Mouse (Mus musculus) retina, embryonic 14.5 days (tissue): ENCODE results near the gene Abca13.

Experiments used
- DNase-seq: peaks from one replicate; pipeline ENCODE4 v3.0.0-alpha.2; 2015; ENCODE audit warnings: low spot score

Abca13 gene

DNA sequence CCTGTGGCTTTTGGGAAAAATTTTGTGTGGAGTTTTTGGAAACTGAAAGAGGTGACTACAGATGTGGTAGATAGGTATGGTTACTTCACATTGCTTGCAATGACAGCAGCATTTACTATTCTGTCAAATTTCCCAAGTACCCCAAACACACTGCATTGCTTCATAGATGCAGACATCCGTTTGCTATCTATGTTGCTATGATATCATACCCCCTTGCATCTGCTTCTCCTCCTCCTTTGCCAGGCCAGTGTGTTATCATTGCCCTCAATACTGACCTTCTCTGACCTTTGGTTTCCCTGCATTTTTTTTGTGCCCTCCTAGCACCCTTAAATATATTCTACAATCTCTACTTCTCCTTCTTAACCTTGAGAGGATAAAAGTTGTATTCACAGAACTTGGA, 341.4 kb downstream of the Abca13 start:
- DNase-seq: no peak

DNA sequence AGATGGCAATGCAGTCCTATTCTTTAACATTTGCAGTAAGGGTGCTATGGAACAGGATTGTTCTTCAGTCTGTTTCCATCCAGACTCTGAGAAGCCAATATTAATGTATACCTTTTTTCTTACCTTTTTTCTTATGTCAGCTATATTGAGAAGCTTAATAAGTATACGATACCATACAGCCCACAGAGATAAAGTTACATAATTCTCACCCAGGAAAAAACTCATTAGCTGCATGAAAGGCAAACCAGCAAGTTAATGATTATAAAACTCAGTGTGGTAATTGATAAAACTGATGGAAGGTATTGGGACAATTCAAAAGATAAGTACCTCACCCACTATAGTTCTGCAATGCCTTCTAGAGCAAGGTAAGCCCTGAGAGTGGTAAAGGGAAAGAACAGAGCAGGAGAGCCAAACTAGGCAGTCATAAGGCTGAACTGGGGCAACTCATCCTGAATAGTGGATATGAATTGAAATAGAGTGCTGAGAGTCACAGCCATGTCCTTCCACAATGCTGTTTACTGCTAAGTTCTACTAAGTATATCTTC, 342.0 kb downstream of the Abca13 start:
- no peak for DNase-seq

DNA sequence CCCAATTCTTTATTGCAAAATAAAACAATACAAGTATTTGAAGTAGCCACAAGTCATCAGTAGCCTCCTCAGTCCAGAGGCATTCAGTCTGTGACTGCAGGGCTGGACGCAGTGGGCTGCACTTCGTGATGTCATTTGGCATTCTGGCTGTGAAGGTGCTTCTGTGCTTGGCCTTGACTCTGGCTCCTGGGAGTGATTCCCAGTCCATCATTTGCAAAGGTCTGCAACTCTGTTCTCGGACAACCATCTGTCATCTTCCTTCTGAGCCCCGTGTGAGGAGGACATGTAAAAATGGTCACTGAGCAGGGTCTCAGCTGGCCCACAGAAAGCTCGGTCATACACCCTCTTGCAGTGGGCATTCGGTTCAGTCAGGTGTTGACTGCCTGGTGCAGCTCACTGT, 345.1 kb downstream of the Abca13 start:
- DNase-seq: no peak

DNA sequence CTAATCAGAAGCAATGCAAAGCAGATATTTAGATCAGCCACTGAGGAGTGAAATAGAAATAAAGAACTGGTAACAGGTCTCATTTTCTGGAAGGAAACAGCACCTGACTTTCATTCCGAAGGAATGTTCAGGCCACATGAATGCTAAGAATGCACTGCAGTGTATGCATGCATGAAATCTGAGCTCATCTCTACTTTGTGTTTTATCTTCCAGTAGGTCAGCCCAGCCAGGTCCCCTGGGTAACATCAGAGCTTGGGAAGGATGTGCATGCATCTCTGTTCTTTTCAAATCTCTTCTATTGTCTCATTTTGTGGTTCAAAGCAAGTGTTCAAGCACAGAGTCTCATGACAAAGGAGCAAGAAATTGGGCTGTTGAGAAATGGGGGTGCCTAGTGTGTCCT, 346.6 kb downstream of the Abca13 start:
- DNase-seq: no peak

DNA sequence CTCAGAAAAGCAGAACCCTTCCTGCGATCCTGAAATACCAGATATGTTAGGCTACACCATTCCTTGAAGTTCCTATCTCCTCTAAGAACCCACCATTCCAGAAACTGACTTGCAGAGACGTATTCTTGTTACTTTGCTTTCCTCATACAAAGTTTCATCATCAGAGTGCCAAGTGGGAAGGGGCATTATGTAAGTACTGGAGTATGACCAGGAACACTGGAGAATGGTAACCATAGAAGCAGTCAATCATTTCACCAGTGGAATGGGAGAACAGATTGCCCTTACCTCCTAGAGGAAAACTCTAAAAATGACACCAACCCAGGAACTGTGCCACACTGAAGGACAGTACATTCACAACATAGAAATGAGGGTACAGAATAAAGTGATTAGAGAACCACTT, 368.3 kb downstream of the Abca13 start:
- DNase-seq: no peak

DNA sequence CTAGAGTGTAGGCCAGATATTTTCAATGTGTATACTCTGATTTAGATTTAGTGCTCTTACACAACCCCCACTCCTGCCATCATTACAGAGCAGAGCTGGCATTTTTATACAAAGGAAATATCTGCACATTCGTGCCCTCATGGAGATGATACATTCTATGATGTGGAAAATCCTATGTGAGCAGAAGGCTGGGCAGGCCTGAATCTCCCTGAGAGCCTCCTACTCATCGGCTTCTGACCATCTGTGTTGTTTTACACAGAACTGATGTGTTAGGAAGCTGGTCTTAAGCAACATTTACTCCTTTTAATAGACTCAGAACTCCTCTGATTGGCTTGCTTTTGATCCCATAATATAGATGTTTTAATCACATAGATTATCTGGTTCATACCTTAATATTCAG, 376.6 kb downstream of the Abca13 start:
- no peak for DNase-seq

DNA sequence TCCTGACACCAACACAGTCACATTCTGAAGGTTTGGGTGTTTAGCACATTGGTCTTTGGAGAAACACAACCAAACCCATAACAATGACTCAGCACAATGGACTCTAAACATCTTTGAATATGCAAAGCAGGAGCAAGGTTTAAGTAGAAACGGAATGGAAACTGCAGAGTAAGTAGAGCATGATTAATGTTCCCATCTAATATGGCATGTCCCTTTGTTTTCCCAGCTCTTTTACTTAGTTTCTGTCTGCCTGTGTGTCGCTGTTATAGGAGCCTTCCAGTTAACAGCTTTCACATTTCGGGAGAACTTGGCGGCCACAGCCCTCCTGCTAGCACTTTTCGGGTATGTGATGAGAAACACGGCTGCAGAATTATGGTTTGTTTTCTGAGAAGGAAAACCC, 378.6 kb downstream of the Abca13 start:
- DNase-seq: peak; percentile 71

DNA sequence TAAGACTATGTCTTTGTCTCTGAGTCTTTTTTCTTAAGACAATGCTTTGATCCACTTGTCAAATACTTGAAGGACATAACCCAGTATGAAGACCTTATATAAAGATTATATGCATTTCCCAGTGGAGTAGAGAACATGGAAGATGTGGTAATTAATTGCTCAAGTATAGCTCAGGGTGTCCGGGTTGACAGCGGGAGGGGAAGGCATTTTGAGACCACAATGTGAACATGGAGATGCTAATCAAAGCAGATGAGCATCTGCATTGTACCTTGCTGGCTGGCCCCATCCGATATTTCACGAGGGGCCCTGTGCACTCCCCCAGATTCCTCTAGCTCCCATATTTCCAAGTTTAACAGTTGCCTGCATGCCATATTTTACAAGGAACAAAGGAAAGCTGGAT, 383.2 kb downstream of the Abca13 start:
- DNase-seq: no peak

DNA sequence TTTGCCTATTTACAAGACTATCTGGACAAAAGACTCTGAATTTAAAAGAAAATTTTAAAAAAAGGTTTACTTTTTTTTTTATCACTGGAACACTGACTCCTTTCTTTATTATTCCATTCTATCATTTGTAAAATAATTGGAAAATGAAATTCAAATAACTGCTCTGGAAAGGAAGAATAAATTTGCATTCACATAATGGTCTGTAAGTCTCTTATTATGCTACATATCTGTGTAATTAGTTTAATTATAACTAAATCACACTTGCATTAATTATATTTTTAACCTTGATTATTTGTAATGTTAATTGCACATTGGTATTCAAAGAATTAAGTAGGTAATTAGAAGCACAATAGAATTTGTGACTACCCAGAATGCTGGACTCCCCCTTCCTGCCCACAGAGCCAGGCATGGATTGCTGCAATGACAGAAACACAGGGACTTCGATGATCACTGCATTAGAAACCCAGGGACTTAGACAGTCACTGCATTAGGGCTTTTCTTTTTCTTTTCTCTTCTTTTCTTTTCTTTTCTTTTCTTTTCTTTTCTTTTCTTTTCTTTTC, 400.1 kb downstream of the Abca13 start:
- DNase-seq: no peak

DNA sequence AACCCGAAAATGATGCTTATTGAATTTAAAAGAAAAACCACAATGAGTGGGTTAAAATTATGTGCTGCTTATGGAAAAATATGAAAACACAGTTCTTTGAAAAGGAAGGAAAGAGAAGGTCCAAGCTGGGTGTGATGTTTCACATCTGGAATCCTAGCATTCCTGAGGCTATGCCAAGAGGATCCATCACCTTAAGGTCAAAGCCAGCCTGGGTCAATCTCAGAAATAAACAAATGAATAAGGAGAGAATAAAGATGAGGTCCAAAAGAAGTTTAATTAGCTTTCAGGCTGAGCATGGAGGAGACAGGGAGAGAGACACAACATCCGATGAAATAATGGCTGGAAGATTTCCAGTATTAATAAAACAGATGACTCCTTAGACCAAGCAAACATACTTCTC, 405.6 kb downstream of the Abca13 start:
- no peak for DNase-seq

DNA sequence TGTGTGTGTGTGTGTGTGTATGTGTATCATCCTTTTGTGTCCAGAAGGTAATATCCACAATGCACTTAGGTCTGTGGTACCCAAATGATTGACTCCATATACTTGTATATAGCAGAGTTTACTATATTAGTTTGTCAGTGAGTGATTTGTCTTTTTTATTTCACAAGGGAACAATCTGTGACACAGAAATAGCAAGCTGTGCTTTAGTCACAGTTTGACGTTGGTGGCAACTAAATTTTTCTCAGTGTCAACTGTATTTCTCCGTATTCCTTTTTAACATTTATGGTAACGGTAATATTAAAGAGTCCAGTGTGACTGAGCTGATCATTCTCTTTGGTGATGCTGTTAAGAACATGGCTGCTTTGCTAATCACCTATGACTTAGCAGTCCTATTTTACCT, 409.4 kb downstream of the Abca13 start:
- no peak for DNase-seq

DNA sequence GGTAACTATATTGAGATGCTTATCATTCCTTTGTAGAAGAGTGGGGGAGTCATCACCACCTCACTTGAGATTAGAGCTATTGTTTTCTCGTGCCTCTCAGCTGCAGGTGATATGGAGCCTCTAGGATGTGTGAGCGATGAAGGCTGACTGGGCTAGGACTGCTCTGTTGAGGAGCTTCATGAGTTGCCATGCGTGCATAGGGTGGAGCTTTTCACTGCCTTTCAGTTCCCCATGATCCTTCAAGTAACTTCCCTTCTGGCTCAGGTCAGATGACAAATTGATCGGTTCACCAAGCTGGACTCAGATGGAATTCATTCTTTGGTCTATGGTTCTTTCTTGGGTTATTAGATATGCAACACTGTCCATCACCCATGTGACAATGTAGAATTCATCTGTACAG, 410.4 kb downstream of the Abca13 start:
- DNase-seq: no peak

DNA sequence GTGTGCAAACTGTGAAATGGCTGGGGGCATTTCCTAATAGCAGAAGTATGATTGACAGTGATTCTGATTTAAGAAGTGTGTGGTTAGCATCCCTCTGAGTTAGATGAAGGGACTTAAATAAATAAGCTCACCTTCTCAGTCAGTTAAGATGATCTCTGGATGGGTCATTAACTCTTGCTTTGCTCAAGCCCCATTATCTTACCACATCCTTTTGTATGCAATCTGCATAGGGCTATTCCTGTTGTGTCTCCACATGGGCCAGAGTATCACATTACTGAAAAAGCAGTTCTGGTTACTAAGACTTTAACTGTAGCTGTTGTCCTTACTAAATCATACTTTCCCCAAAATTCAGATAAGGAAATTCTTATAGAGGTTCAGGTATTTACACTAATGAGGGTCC, 416.5 kb downstream of the Abca13 start:
- DNase-seq: no peak

DNA sequence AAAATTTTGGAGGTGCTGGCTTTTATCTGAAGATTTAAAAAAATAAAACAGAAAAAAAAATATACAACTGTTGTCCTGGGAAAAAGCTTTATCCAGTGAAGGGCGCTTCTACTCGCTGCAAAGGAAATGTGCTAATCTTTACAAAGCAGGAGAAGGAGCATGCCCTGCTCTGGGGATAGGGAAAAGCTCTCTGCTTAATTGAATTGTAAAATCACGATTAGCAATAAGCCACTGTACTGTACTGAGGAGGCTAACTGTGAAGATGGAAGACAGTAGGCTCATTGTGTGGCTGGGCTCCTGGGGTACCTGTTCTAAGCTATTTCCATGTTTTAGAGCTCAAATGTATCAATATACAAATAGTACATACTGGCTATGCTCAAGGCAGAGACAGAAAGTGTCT, 417.3 kb downstream of the Abca13 start:
- no peak for DNase-seq

DNA sequence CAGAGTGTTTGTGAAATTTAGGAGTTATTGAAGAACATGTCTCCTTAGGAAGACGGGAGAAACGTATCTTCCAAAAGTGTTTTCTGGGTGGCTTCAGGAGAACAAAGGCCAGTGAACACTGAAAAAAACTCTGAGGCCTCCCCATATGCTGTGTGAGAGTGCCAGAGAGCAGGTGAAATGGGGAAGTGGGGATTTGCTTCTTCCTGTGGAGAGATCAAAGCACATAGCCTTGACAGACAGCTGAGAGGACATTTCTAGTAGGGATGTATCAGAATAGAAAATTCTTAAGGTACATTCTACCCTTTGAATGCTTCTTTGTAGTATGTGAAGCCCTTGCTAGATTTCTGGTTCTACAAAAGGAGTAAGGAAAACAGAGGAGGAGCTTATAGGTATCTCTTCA, 424.4 kb downstream of the Abca13 start:
- DNase-seq: no peak

DNA sequence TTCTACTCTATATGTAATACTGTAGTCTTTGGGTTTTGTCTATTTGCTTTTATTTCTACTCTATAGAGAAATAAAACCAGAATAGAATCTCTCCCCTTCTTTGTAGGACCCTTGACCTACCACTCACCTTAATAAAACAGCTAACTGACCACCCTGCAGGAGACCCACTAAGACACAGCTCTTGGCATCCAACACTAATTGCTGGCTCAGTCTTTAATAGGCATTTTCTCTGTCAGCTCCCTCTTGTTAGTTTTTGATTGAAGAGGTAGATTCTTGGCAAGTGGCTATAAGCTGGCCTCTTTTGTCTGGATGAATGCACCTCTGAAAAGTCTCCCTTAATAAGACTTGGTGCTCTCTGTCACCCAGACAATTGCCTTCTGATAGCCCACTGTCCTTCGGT, 424.9 kb downstream of the Abca13 start:
- DNase-seq: no peak

DNA sequence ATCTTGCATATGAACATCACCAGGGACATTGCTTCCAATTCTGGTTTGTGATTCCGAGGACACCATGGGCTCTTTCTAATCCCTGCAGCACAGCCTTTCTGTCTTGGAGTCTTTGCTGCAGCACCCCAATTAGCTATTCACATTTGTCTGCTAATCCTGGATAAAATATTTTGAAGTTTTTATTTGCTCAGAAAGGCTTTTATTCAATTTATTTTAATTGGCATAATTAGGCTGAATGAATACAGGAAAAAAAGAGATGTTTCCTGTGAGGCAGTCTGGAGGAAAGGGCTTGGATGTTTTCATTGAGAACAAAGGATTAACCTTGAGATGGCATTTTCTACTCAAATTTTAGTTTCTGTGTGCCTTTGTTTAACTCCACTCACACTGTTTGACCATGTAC, 428.2 kb downstream of the Abca13 start:
- DNase-seq: no peak

DNA sequence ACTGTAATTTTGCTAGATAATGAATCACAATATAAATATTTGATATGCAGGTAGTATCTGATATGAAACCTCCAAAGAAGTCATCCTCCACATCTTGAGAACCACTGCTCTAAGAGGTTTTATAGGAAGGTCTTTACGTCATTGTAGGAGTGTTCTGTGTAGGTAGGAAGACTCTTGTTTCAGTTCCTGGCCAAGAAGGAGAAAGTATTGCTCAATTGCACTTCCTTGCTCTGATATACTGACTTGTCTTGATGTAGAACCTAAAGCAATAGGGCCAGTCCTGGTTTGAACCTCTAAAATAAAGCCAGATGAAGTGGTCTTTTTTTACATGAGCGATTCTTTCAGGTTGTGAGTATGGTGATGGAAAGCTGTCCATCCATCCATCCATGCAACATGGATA, 431.1 kb downstream of the Abca13 start:
- DNase-seq: no peak

DNA sequence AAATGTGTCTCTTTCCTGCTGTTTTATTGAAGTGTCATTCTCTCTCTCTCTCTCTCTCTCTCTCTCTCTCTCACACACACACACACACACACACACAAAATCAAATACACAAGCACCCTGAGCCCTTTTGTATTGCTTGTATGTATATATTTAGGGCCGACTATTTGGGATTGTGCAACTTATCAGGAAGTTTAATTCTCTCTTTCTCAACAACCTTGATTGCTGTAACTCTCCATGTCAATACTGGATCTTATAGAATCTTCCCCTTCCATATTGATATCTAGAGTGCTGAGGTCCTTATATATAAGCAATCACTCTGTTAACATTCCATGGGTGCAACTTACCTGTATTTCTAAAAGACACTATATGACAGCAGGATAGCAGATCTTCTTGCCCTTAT, 433.0 kb downstream of the Abca13 start:
- DNase-seq: no peak

DNA sequence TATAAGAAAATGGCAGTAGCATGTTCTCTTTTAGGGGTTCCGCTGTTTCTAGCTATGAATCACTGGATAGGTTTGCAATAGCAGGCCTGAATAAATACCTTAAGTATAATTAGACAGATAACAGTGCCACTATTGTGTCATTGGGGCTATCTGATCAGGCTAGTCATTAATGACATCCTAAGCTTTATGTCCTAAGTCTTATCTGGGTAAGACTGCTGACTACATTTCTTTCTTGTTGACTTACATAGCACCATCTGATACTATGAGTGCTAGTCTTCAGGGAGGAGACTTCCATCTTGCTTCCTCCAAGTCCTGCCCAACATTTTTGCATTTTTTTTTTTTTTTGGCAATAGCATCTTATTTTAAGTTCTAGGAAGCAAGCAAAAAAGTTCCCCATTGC, 434.1 kb downstream of the Abca13 start:
- no peak for DNase-seq

DNA sequence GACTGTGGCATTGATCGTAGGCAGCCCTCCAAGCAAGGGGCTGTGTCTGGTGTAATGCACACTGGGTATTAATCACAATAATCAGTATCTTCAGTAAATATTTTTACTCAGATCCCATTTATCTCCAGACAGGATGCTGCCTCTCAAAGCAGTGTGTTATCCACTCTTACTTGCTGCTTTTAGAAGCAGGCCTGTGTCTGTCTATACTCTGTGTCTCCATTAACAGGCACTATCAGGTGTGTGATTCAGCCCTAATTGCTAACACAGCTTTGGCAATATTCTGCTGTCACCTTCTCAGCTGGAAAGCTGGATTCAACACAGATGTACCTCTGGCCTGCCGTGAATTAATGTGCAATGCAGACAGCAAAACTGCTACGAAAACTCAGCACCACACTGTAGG, 455.5 kb downstream of the Abca13 start:
- no peak for DNase-seq

DNA sequence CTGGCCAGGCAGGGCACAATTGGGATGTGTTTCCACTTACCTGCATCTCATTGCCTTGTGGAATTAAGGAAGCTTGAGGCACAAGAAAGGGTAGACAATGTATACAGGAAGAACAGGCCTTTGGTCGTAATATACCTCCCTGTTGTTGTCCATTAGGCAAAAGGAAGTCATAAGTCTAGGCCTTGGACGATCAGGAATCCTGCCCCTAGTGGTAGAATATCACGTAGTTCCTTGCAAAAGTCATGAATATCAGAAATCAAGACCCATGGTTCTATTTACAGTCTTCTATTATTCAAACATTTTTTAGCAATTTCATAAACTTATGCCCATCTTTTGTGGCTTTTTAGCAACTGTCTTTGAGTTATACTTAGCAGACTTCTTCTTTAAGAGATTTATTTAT, 456.2 kb downstream of the Abca13 start:
- peak; percentile 28 for DNase-seq

DNA sequence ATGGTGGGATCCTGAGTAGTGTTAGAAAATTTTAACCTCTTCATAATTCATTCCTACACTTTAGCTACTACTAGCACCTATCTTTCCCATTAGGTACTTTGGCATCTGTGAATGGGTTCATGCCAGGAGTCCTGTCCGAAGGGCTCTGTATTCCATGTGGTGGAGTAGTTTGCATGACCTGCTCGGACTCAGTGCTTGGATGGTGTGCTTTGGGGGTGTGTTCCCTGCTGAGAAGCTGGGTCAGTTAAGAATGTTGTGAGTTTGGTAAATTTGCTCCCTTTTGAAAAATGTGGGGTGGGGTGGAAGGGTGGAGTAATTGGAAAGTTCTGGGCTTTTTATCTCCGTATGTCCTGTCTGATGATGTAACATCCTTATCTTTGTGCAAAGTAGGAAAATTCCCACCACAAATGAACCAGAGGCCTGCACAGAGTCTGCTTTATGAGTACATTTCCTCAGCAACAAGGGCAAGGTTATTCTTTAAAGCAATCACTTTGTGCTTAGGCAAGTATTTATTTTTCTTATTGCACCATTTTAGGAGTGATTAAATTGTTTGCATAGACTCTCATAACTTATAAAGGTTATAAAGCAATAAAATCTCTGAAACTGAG, 475.0 kb downstream of the Abca13 start:
- no peak for DNase-seq

DNA sequence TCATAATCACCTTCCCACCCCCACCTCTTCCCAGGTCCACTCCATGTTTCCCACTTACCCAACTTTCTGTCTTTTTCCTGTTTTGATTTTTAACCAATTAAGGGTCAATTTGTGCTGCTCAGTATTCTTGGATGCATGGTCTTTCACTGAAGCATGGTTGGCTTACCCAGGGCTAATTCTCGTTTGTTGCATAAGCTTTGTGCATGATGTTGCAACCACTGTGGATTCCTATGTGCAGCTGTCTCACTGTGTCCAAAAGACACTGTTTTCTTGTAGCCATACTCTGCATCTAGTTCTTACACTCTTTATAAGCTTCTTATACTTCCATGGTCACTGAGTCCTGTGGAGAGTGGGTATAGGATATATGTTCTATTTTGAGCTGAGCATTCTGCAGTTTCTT, 477.7 kb downstream of the Abca13 start:
- no peak for DNase-seq
